Mouse (Mus musculus) megakaryocyte, embryonic 14.5 days (primary cell): ENCODE measurements at regions not wholly inside any gene's neighbourhood (a gene's known extent, or its start where the extent isn't known, plus 50 kb on each side); places are given as distances from the start of the nearest gene placed in this dataset.

ENCODE experiments used
- FLI1 ChIP-seq: IDR thresholded peaks from 2 replicates; pipeline ENCODE4 v1.6.1; 2012; ENCODE audit warnings: low read length, inconsistent platforms, mixed read lengths
- GATA1 ChIP-seq: IDR thresholded peaks from 3 replicates; pipeline ENCODE4 v1.6.1; 2012; ENCODE audit warnings: mixed read lengths, low read length, inconsistent platforms, borderline replicate concordance

DNA sequence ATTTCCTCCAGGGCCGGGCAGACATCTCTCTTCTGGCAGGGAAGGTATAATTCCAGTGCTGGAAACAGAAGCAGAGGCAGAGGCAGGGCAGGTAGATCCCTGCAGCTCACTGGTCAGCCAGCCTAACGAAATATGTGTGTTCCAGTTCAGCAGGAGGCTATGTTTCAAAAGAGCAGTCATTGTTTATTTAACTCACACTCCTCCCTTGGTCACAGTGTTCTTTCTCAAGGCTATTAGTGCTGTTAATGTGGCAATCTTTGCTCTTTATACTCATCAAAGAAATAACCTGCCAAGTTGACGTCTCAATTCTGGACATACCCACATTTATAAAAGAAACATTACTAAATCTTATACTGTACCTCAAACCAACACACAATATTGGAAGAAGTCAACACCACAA lies 253.3 kb upstream of the Adgrl3 start:
- TF ChIP-seq FLI1 (no peak), GATA1 (no peak)
